Mouse (Mus musculus) erythroblast, embryonic 14.5 days (primary cell): Measurements from ENCODE around the gene Troap.

Experiments
- GATA1 ChIP-seq: IDR thresholded peaks from 2 replicates; pipeline ENCODE4 v1.6.1; 2012; ENCODE audit warnings: low read length, inconsistent platforms, mixed read lengths
- TAL1 ChIP-seq: IDR thresholded peaks from 3 replicates; pipeline ENCODE4 v1.6.1; 2012; ENCODE audit warnings: low read length, inconsistent platforms, mixed read lengths

DNA sequence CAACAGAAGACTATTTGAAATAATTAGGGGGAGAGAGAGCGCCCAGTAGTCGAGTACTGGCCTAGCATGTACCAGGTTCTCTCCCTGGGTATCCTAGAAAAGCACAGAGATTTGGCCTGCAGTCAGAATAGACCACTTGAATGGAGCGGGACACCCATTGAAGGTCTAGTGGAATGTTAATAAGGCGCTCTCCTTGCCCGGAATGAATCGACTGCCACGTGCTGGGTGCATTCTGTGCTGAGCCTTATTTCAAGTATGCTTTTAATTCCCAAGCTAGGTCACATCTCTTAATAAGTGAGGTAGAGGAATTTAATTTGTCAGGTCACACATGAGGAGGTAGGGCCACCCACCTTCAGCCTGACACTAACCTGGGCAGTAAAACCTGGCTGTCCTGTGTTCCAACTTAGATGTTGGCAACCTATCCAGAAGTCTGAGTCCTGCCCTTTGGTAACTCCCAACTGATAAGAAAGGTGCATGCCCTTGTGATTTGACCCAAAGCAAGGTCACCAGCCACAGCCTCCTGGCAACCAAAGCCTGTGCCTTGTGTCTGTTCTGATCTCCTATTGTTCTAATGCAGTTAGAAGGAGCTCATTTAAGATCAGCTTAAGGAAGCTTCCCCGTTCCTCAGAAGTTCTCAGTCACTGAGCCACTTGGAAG lies 38.0 kb upstream of the Troap start:
- TF ChIP-seq TAL1 (no peak), GATA1 (no peak)
